9 mouse cellular contexts compared by ENCODE assay signal in the genomic region with DNA sequence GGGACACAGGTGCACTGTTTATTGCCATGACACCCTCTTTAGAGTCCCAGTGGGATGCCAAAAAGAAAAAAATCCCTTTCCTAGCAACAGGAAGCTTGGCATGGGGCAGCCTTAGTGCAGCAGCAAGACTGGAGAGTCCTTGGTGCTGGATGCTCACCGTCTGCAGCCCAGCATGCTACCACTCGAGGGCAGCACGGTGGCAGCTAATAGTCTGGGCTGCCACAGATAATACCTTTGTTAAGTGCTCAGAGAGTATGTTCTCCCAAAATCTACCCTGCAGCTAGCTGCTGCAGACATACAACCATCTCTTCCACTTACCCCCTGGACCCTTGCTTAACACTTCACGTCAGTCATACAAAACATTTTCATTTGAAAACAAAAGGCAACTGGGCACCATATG. TPM values are rescaled to one million over a fixed set of nuclear protein-coding genes. Genes with fewer than 3 reads are reported as not detected.
A peak's percentile ranks its signal among the peaks of the same experiment; 100 is the strongest.
DNase-seq lines count a peak whose midpoint lies in the region; ATAC-seq and TF ChIP-seq lines count a peak whose summit lies in the region.
"Had no signal": no experiment of that assay in that cellular context is flagged by ENCODE, and none has a peak within 500 bp of the region (broad histone marks: within the 10 kb centered on the region; RNA-seq: fewer than 3 reads in every experiment).

No protein-coding gene starts in this region.

- dilution Hi-C loops in CH12.LX (cut with MboI; ENCODE audit: extremely low pct_ligation_motif_present, extremely low pct_unique_long_range_greater_than_20kb, low sequenced_read_pairs) = no loop called here

- no peak for TF ChIP-seq POLR2A in CH12.LX (IDR thresholded peaks at IDR 0.05; ENCODE audit: low read depth, low read length)

- in situ Hi-C loops in CH12.LX (cut with MboI; ENCODE audit: low pct_ligation_motif_present, low pct_unique_long_range_greater_than_20kb, low sequenced_read_pairs) = loop anchor here (10.0 kb wide), 1 partner anchor 101 kb away; no protein-coding TSS in a partner anchor

- no peak overlapping the region for H3K4me2 ChIP-seq in CH12.LX (ENCODE audit: insufficient read depth, low read depth, poor library complexity, severe bottlenecking)
- H3K4me2 ChIP-seq in liver, postnatal 0 days (ENCODE audit: low read depth, low read length) = no peak overlapping the region
- H3K4me2 ChIP-seq in kidney, embryonic 14.5 days (replicated peaks; ENCODE audit: low read depth, low read length) = no peak overlapping the region

- TF ChIP-seq CTCF in CH12.LX (conservative IDR thresholded peaks at IDR 0.05 in 1 of 2, IDR thresholded peaks at IDR 0.05 in 1 of 2; ENCODE audit: low read depth in 2 of 2, low read length in 2 of 2) = peak in 1 of 2 experiments; percentile 65; a peak in 2 of 4 replicates
- peak; percentile 62 for TF ChIP-seq CTCF in liver, postnatal 0 days (IDR thresholded peaks at IDR 0.05; ENCODE audit: low read depth)

- no peaks in the 10 kb centered on the region for H3K9me3 ChIP-seq in CH12.LX (replicated peaks; ENCODE audit: low read length)
- H3K9me3 ChIP-seq in liver, postnatal 0 days (ENCODE audit: low read length) = no peaks in the 10 kb centered on the region
- H3K9me3 ChIP-seq in kidney, embryonic 14.5 days (ENCODE audit: control insufficient read depth, low read length) = no peaks in the 10 kb centered on the region

- H3K27me3 ChIP-seq in CH12.LX (replicated peaks) = no peaks in the 10 kb centered on the region
- H3K27me3 ChIP-seq in liver, postnatal 0 days (ENCODE audit: insufficient read depth, low read length) = no peaks in the 10 kb centered on the region
- no peaks in the 10 kb centered on the region for H3K27me3 ChIP-seq in kidney, embryonic 14.5 days (ENCODE audit: control insufficient read depth, insufficient read depth, low read length)

- peak; percentile 53 for TF ChIP-seq RAD21 in CH12.LX (IDR thresholded peaks at IDR 0.05; ENCODE audit: low read depth, low read length)

- no peak for ATAC-seq in liver, postnatal 0 days
- no peak for ATAC-seq in monocyte, adult 5-6 weeks (replicated peaks; ENCODE audit: insufficient number of reproducible peaks, low FRiP score, low TSS enrichment, poor library complexity, severe bottlenecking)
- no peak for ATAC-seq in kidney, embryonic 14.5 days (ENCODE audit: low FRiP score, low TSS enrichment)

- H3K79me2 ChIP-seq in CH12.LX (replicated peaks; ENCODE audit: control insufficient read depth, extremely low read depth, insufficient read depth, poor library complexity, severe bottlenecking) = no peaks in the 10 kb centered on the region

- TF ChIP-seq EP300 in CH12.LX (IDR thresholded peaks at IDR 0.05; ENCODE audit: low read length) = no peak
- TF ChIP-seq EP300 in liver, postnatal 0 days (IDR thresholded peaks at IDR 0.05; ENCODE audit: low read depth) = no peak

- no peak overlapping the region for H3K27ac ChIP-seq in CH12.LX (ENCODE audit: insufficient read depth, low read depth)
- H3K27ac ChIP-seq in liver, postnatal 0 days (ENCODE audit: low read depth) = no peak overlapping the region
- H3K27ac ChIP-seq in kidney, embryonic 14.5 days (ENCODE audit: low read depth, low read length) = no peak overlapping the region

- no peak overlapping the region for H3K4me3 ChIP-seq in CH12.LX (replicated peaks in 1 of 3; ENCODE audit: low read depth in 2 of 3, low read length in 2 of 3, poor library complexity in 1 of 3)
- H3K4me3 ChIP-seq in liver, postnatal 0 days (ENCODE audit: low read depth, low read length) = no peak overlapping the region
- no peak overlapping the region for H3K4me3 ChIP-seq in kidney, embryonic 14.5 days (ENCODE audit: low read length)

- no peaks in the 10 kb centered on the region for H3K36me3 ChIP-seq in CH12.LX (replicated peaks in 1 of 2; ENCODE audit: control insufficient read depth in 1 of 2, insufficient read depth in 1 of 2, low read length in 1 of 2)
- peaks cover 13% of the 10 kb centered on the region; the same call in 1 of the 2 replicates for H3K36me3 ChIP-seq in liver, postnatal 0 days (replicated peaks; ENCODE audit: insufficient read depth, low read length)
- H3K36me3 ChIP-seq in kidney, embryonic 14.5 days (ENCODE audit: control insufficient read depth, insufficient read depth, low read length) = peaks cover 6% of the 10 kb centered on the region; the same call in 1 of the 2 replicates

- H3K9ac ChIP-seq in CH12.LX (ENCODE audit: insufficient read depth, low read depth) = no peak overlapping the region
- no peak overlapping the region for H3K9ac ChIP-seq in liver, postnatal 0 days (replicated peaks)
- H3K9ac ChIP-seq in kidney, embryonic 14.5 days (ENCODE audit: low read depth, low read length) = no peak overlapping the region

- peak; percentile 64 to 66 for DNase-seq in cerebellum, postnatal 10 days
- DNase-seq in cerebellum, adult 8-10 months = no peak
- peak; percentile 54 to 68 for DNase-seq in layer of hippocampus, postnatal 10 days (ENCODE audit: low spot score in 2 of 2)
- DNase-seq in layer of hippocampus, postnatal 36 days = no peak
- DNase-seq in CH12.LX (ENCODE audit: extremely low read depth) = no peak
- no peak for DNase-seq in liver, postnatal 0 days
- DNase-seq: heart, postnatal 36 days had no signal

- peaks cover 0 to 11% of the 10 kb centered on the region in 2 experiments; a peak in 2 of 4 replicates for H3K4me1 ChIP-seq in CH12.LX (ENCODE audit: control insufficient read depth in 1 of 2, insufficient read depth in 2 of 2)
- peaks cover 40% of the 10 kb centered on the region for H3K4me1 ChIP-seq in liver, postnatal 0 days (ENCODE audit: insufficient read depth)
- peaks cover 59% of the 10 kb centered on the region for H3K4me1 ChIP-seq in kidney, embryonic 14.5 days (ENCODE audit: control insufficient read depth, insufficient read depth, low read length)

- WGBS in liver, postnatal 0 days (ENCODE audit: insufficient replicate concordance) = 29% methylated on average over 4 of the region's 4 CpGs
- 32% methylated on average over 4 of the region's 4 CpGs for WGBS in kidney, embryonic 14.5 days

TF ChIP-seq in CH12.LX, 34 proteins besides CTCF, POLR2A, EP300 and RAD21:
- TF ChIP-seq SMC3 (IDR thresholded peaks at IDR 0.05; ENCODE audit: low read depth, low read length) (peak; percentile 43), MAFK (IDR thresholded peaks at IDR 0.05; ENCODE audit: insufficient replicate concordance, low read length) (no peak)

RNA-seq across cellular contexts. Expression of gene Ppif, which starts 19.5 kb away (rescaled TPM):
- total RNA-seq in layer of hippocampus, postnatal 10 days (2021) = 10 to 100 TPM; 25.4 to 26.7 TPM
- 10 to 100 TPM; 27.0 to 28.2 TPM for total RNA-seq in layer of hippocampus, postnatal 36 days (2021)
- 29.1 and 38.3 TPM in 2 replicates for total RNA-seq in CH12.LX (2012; rRNA removed)
- 50.3 and 52.9 TPM in 2 replicates for total RNA-seq in CH12.LX (2014; rRNA removed)
- 99.3 and 106 TPM in 2 replicates for polyA plus RNA-seq in CH12.LX (2012; ENCODE audit: insufficient read length, low read depth)
- 36.0 and 38.4 TPM in 2 replicates for polyA plus RNA-seq in liver, postnatal 0 days (2015; fragmentation: Nextera tagmentation; extraction: Ambion mirVana)
- 3.2 to 11.4 TPM (median 7.9 TPM) in 3 replicates for total RNA-seq in monocyte, adult 5-6 weeks (2017)
- polyA plus RNA-seq in kidney, embryonic 14.5 days (2014; fragmentation: Nextera tagmentation; extraction: Ambion mirVana) = 44.4 and 46.6 TPM in 2 replicates

RNA-seq across cellular contexts. Expression of gene Zcchc24, which starts 55.4 kb away (rescaled TPM):
- 10 to 100 TPM; 52.0 to 55.7 TPM for total RNA-seq in layer of hippocampus, postnatal 10 days (2021)
- 10 to 100 TPM; 53.5 to 60.2 TPM for total RNA-seq in layer of hippocampus, postnatal 36 days (2021)
- total RNA-seq in CH12.LX (2012; rRNA removed) = 0.04 and 0.08 TPM in 2 replicates
- total RNA-seq in CH12.LX (2014; rRNA removed) = 0.05 and 0.09 TPM in 2 replicates
- polyA plus RNA-seq in CH12.LX (2012; ENCODE audit: insufficient read length, low read depth) = 0.40 and 0.44 TPM in 2 replicates
- polyA plus RNA-seq in liver, postnatal 0 days (2015; fragmentation: Nextera tagmentation; extraction: Ambion mirVana) = 13.7 and 13.8 TPM in 2 replicates
- 10.5 to 11.8 TPM (median 10.9 TPM) in 3 replicates for total RNA-seq in monocyte, adult 5-6 weeks (2017)
- 17.0 and 24.0 TPM in 2 replicates for polyA plus RNA-seq in kidney, embryonic 14.5 days (2014; fragmentation: Nextera tagmentation; extraction: Ambion mirVana)

Comparison
In these comparisons a context has a peak if more than half of its experiments do, and no peak if none do; other contexts are left out.
1. DNase-seq: peak in cerebellum, postnatal 10 days (2 of 2) and layer of hippocampus, postnatal 10 days (2 of 2); none in cerebellum, adult 8-10 months (single experiment), layer of hippocampus, postnatal 36 days (0 of 2), CH12.LX (single experiment) and liver, postnatal 0 days (single experiment).
2. RNA of gene Zcchc24, which starts 55.4 kb away (total RNA-seq): 53.5 to 60.2 TPM in layer of hippocampus, postnatal 36 days, 52.0 to 55.7 TPM in layer of hippocampus, postnatal 10 days and 10.5 to 11.8 TPM in monocyte, adult 5-6 weeks; 0.04 to 0.09 TPM in CH12.LX; every median in the first group is over 10 times any median in the second.